Mouse (Mus musculus): Measurements from ENCODE around the gene Dbr1.

GRCm38 (mm10) chr9:99554052-99554451 is 21.5 kb upstream of the Dbr1 start:
- TF ChIP-seq POLR2A (IDR thresholded peaks at IDR 0.05; ENCODE audit: low read depth, low read length) = no peak
- TF ChIP-seq CTCF (IDR thresholded peaks at IDR 0.05; ENCODE audit: extremely low read depth, insufficient read depth, insufficient read length, insufficient replicate concordance) = no peak
